8 mouse cellular contexts compared by ENCODE assay signal in the genomic region with DNA sequence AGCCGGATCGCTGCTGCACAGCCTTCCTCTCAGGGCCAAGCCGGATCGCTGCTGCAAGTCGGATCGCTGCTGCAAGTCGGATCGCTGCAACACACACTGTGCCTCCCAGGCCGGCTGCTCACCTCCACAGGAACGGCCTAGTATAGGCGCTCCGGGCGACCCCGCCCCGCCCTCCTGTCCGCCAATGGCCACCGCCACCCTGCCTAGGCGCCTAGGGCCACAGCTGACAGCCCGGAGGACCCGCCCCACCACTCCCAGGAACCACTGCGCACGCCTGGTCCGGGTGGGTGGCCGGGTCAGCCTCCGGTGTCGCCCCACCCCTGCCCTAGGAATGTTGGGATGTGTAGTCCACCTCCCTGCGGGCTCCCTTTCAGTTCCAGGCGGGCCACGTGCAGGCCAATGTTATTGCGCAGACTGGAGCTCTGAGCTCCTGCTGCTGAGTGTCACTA. TPM values are rescaled to one million over a fixed set of nuclear protein-coding genes. Genes with fewer than 3 reads are reported as not detected.
DNase-seq lines count a peak whose midpoint lies in the region; ATAC-seq lines count a peak whose summit lies in the region.

Gene Gpd1l (minus strand): TSS at position 265 of the 449 bp plus-strand sequence.

- H3K9me3 ChIP-seq in hindbrain, embryonic 16.5 days (ENCODE audit: control insufficient read depth, low read length): no peaks in the 10 kb centered on the region

- peak within 1 kb of the TSS; percentile 72 for H3K27ac ChIP-seq in hindbrain, embryonic 16.5 days (ENCODE audit: low read depth, low read length)
- no peak within 1 kb of the TSS for H3K27ac ChIP-seq in macrophage

- peak; percentile 78 for DNase-seq in WW6 (ENCODE audit: low read depth, low spot score)
- DNase-seq in cerebellum, postnatal 4 days (ENCODE audit: low spot score in 2 of 2): peak; percentile 84 to 91
- peak; percentile 98 for DNase-seq in gastrocnemius, adult 18-20 months (ENCODE audit: low spot score)
- peak; percentile 97 to 99 for DNase-seq in left cerebral cortex, adult 18-20 months (ENCODE audit: low spot score in 2 of 2)
- DNase-seq in right cerebral cortex, adult 18-20 months: peak; percentile 98
- peak; percentile 86 for DNase-seq in urinary bladder, postnatal 10 days (ENCODE audit: low spot score)

- H3K36me3 ChIP-seq in hindbrain, embryonic 16.5 days (ENCODE audit: control insufficient read depth, insufficient read depth, low read length): no peaks in the 10 kb centered on the region
- no peaks in the 10 kb centered on the region for H3K36me3 ChIP-seq in macrophage (ENCODE audit: inconsistent target)

- H3K4me1 ChIP-seq in hindbrain, embryonic 16.5 days (ENCODE audit: control insufficient read depth, insufficient read depth, low read depth, low read length): peaks cover 6% of the 10 kb centered on the region

- peak within 1 kb of the TSS; percentile 88 for H3K9ac ChIP-seq in hindbrain, embryonic 16.5 days (ENCODE audit: low read depth, low read length)

- H3K4me2 ChIP-seq in hindbrain, embryonic 16.5 days (ENCODE audit: low read length): peak within 1 kb of the TSS; percentile 82

- H3K4me3 ChIP-seq in hindbrain, embryonic 16.5 days (ENCODE audit: low read length): peak within 1 kb of the TSS; percentile 83
- peak within 1 kb of the TSS; percentile 65 for H3K4me3 ChIP-seq in macrophage (ENCODE audit: inconsistent target)

- ATAC-seq in hindbrain, embryonic 16.5 days: peak; percentile 98

- under 1% methylated on average over 28 of the region's 30 CpGs for WGBS in hindbrain, embryonic 16.5 days
- under 1% methylated on average over 30 of the region's 30 CpGs for WGBS in macrophage (ENCODE audit: missing documents)

- H3K79me2 ChIP-seq in macrophage (ENCODE audit: inconsistent target): peaks cover 37% of the 10 kb centered on the region

- H3K27me3 ChIP-seq in hindbrain, embryonic 16.5 days (replicated peaks; ENCODE audit: control insufficient read depth, insufficient read depth, low read length): no peaks in the 10 kb centered on the region

RNA-seq across cellular contexts. Expression of gene Gpd1l, which starts in this region (rescaled TPM):
- 10 to 100 TPM; 19.0 to 19.2 TPM for total RNA-seq in gastrocnemius, adult 18-20 months (2021)
- polyA plus RNA-seq in hindbrain, embryonic 16.5 days (2015; fragmentation: Nextera tagmentation; extraction: Ambion mirVana): 41.4 and 43.0 TPM in 2 replicates
- total RNA-seq in left cerebral cortex, adult 18-20 months (2021): 10 to 100 TPM; 83.6 to 91.5 TPM
- total RNA-seq in macrophage (2018; cell fraction: chromatin; rRNA removed): 10 to 100 TPM in 3 of 26 experiments, 1 to 10 TPM in 19, under 1 TPM in 4; 0.43 to 13.0 (median 4.0) TPM
- 10 to 100 TPM; 11.9 to 29.5 (median 18.0) TPM for total RNA-seq in macrophage (2018; cell fraction: cytosol; rRNA removed)
- 10 to 100 TPM in 16 of 26 experiments, 1 to 10 TPM in 10; 5.1 to 25.6 (median 10.7) TPM for total RNA-seq in macrophage (2018; cell fraction: nucleus; rRNA removed)
- 19.9 to 26.2 TPM (median 23.2 TPM) in 3 replicates for polyA plus RNA-seq in macrophage (2018)

Comparison
In these comparisons a context has a peak if more than half of its experiments do, and no peak if none do; other contexts are left out.
1. RNA of gene Gpd1l (total RNA-seq): 83.6 to 91.5 TPM in left cerebral cortex, adult 18-20 months; 19.0 to 19.2 TPM in gastrocnemius, adult 18-20 months; every median in the first group is over 4 times any median in the second.
2. Peak in every context shown above with its lines, with median percentiles within 50 percentile points of each other: DNase-seq.